29 mouse cellular contexts compared by ENCODE assay signal in the genomic region with DNA sequence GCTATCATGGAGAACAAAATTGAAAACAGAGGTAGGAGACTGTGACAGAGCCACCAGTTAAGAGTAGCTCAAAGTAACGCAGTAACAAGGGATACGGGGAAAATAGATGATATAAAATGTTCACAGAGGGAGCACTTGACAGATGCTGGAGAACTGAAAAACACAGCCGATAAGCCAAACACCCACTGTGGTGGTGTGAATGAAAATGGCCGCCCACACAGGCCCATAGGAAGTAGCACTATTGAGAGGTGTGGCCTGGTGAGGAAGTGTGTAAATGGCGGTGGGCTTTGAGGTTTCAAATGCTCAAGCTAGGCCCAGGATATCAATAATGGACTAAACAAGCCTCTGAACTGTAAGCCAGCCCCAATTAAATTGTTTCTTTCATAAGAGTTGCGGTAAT. TPM values are rescaled to one million over a fixed set of nuclear protein-coding genes. Genes with fewer than 3 reads are reported as not detected.
DNase-seq lines count a peak whose midpoint lies in the region; ATAC-seq lines count a peak whose summit lies in the region.
"Had no signal": no experiment of that assay in that cellular context is flagged by ENCODE, and none has a peak within 500 bp of the region (broad histone marks: within the 10 kb centered on the region; RNA-seq: fewer than 3 reads in every experiment).

No protein-coding gene starts in this region.

- H3K36me3 ChIP-seq in forebrain, embryonic 12.5 days (replicated peaks) = peaks cover 12% of the 10 kb centered on the region

- H3K4me1 ChIP-seq in forebrain, embryonic 12.5 days = no peaks in the 10 kb centered on the region
- H3K4me1 ChIP-seq: forebrain, embryonic 10.5 days had no signal

- no peaks in the 10 kb centered on the region for H3K27me3 ChIP-seq in forebrain, embryonic 12.5 days
- H3K27me3 ChIP-seq: CH12.LX; heart, embryonic 13.5 days had no signal

- H3K9ac ChIP-seq in forebrain, embryonic 12.5 days = no peak overlapping the region
- H3K9ac ChIP-seq: forebrain, postnatal 0 days; heart, embryonic 13.5 days; hindbrain, embryonic 14.5 days had no signal

- H3K27ac ChIP-seq in forebrain, embryonic 12.5 days = no peak overlapping the region
- H3K27ac ChIP-seq: forebrain, embryonic 10.5 days; heart, adult 2 months; heart, embryonic 10.5 days; heart, embryonic 13.5 days; hindbrain, embryonic 14.5 days; hindbrain, postnatal 0 days had no signal

- peak; percentile 25 for DNase-seq in heart, adult 11 months
- DNase-seq in heart, adult 18-20 months = no peak
- DNase-seq in right cerebral cortex, adult 18-20 months = peak; percentile 42
- no peak for DNase-seq in right cerebral cortex, postnatal 14 days
- no peak for DNase-seq in cerebellum, postnatal 4 days (ENCODE audit: low spot score in 2 of 2)
- DNase-seq: adrenal gland, postnatal 10 days; adrenal gland, postnatal 36 days; B cell, adult 2 months; cerebellum, adult 11 months; cerebellum, adult 2 months; cerebellum, adult 9-11 months; cerebellum, postnatal 25 days; forebrain, postnatal 0 days; gastrocnemius, postnatal 10 days; gastrocnemius, postnatal 36 days; heart, adult 2 months; heart, postnatal 14 days; heart, postnatal 4 days had no signal

- no peak overlapping the region for H3K4me2 ChIP-seq in forebrain, embryonic 12.5 days
- H3K4me2 ChIP-seq: heart, embryonic 13.5 days; hindbrain, embryonic 14.5 days had no signal

- H3K4me3 ChIP-seq in forebrain, embryonic 12.5 days (replicated peaks) = no peak overlapping the region
- H3K4me3 ChIP-seq: forebrain, embryonic 10.5 days; heart, adult 2 months; heart, embryonic 10.5 days; heart, embryonic 13.5 days had no signal

- 0 out of 2 replicates have a peak, but pooled peaks have one; percentile 38 for ATAC-seq in granulocyte monocyte progenitor cell, adult 5-6 weeks (replicated peaks; ENCODE audit: poor library complexity, severe bottlenecking)
- no peak for ATAC-seq in forebrain, embryonic 12.5 days (ENCODE audit: low FRiP score)
- ATAC-seq: forebrain, embryonic 14.5 days; forebrain, postnatal 0 days; hindbrain, postnatal 0 days; inflammation-experienced regulatory T-cells, adult 6 months; intestine, embryonic 16.5 days had no signal

- H3K9me3 ChIP-seq in forebrain, embryonic 12.5 days = no peaks in the 10 kb centered on the region
- H3K9me3 ChIP-seq: forebrain, embryonic 10.5 days; heart, embryonic 10.5 days; heart, embryonic 13.5 days had no signal

- WGBS in forebrain, embryonic 12.5 days = 94% methylated on average over 6 of the region's 6 CpGs

RNA-seq across cellular contexts. Expression of a gene that starts 26.2 kb away (rescaled TPM):
- total RNA-seq in heart, adult 18-20 months (2021) = 10 to 100 TPM; 59.2 to 97.0 TPM
- 108 and 131 TPM in 2 replicates for total RNA-seq in granulocyte monocyte progenitor cell, adult 5-6 weeks (2014; fragmentation: Nextera tagmentation)
- 95.3 and 125 TPM in 2 replicates for total RNA-seq in granulocyte monocyte progenitor cell, adult 5-6 weeks (2017)
- 53.1 and 56.2 TPM in 2 replicates for polyA plus RNA-seq in forebrain, embryonic 12.5 days (2016; fragmentation: Nextera tagmentation; extraction: Ambion mirVana)

Comparison
In these comparisons a context has a peak if more than half of its experiments do, and no peak if none do; other contexts are left out.
1. DNase-seq: peak in heart, adult 11 months (single experiment) and right cerebral cortex, adult 18-20 months (single experiment); none in heart, adult 18-20 months (0 of 2), right cerebral cortex, postnatal 14 days (single experiment) and cerebellum, postnatal 4 days (0 of 2).